Mouse (Mus musculus): ENCODE data around the gene BC037034. TPM values are rescaled to one million over a fixed set of nuclear protein-coding genes. Genes with fewer than 3 reads are reported as not detected.

The BC037034 gene
- total and polyA plus RNA-seq, 2 experiments from 2014 or later = 13.5 to 89.3 TPM

DNA sequence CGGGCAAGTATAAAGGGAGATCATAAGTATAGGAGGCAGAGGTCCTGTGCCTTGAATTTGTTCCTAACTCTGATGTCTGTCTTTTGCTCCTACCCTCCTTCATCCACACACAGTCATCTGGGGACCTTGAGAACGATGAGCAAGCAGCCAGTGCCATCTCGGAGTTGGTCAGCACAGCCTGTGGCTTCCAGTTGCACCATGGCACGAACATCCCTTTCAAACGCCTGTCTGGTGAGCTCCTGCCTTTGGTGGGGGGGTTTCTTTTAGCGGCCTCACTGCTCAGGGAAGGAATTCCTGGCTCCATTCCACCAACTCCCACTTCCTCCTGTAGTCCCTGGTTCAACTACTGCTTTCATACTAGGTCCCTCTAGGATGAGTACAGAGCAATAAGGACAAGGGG, 5.3 kb downstream of the BC037034 start:
- no peak overlapping the region for H3K4me3 ChIP-seq (ENCODE audit: low read length)
- DNase-seq (ENCODE audit: low spot score) (no peak), ATAC-seq (no peak)
- no peaks in the 10 kb centered on the region for H3K27me3 ChIP-seq (ENCODE audit: insufficient read depth, low read length)
- no peaks in the 10 kb centered on the region for H3K9me3 ChIP-seq (ENCODE audit: low read length)
- TF ChIP-seq CTCF (IDR thresholded peaks at IDR 0.05; ENCODE audit: low read depth) = no peak
- H3K27ac ChIP-seq = no peak overlapping the region
- peaks cover 25% of the 10 kb centered on the region for H3K36me3 ChIP-seq (ENCODE audit: insufficient read depth, low read length)
- WGBS = 84% methylated on average over 6 of the region's 6 CpGs
- no peak overlapping the region for H3K9ac ChIP-seq (replicated peaks; ENCODE audit: low read length)
- H3K4me1 ChIP-seq (ENCODE audit: insufficient read depth, low read length) = peaks cover 16% of the 10 kb centered on the region
- no peak overlapping the region for H3K4me2 ChIP-seq (ENCODE audit: low read depth, low read length)

DNA sequence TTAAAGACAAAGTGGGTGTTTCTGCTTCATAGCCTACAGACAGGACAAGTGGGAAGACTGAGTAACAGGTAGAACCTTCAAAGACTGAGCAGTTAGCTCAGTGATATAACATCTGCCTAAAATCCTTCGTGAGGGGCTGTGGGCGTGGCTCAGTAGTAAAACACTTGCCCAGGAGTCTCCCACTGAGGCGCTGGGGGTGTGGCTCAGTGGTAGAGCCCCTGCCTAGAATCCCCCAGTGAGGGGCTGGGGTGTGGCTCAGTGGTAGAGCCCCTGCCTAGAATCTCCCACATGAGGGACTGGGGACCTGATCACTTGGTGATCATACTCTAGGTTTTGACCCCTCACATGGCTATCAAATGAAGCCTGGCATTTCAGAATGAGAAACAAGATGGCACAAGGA, 5.8 kb downstream of the BC037034 start:
- no peak for ATAC-seq

DNA sequence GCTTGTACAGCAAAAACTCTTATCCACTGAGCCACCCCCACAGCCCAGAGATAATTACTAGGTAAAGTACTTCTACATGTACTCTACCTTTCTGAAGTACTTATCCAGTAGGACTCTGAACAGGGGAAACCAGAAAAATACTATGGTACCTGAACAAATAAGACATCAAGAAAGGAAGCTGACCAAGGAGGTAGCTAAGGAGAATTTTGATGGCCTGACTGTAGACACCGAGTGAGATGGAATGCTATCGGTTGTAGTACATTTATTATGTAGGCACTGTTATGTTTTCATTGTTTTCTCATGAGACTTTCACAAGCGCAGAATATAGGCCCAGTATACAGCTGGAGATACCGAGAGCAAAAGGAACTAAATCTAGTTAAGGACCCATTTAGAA, 6.3 kb downstream of the BC037034 start:
- ATAC-seq (no peak), DNase-seq (ENCODE audit: low spot score) (no peak)
- H3K4me3 ChIP-seq (ENCODE audit: low read length) = no peak overlapping the region
- no peak overlapping the region for H3K4me2 ChIP-seq (ENCODE audit: low read depth, low read length)
- no peaks in the 10 kb centered on the region for H3K9me3 ChIP-seq (ENCODE audit: low read length)
- H3K27me3 ChIP-seq (ENCODE audit: insufficient read depth, low read length) = no peaks in the 10 kb centered on the region
- H3K9ac ChIP-seq (replicated peaks; ENCODE audit: low read length) = no peak overlapping the region
- TF ChIP-seq CTCF (IDR thresholded peaks at IDR 0.05; ENCODE audit: low read depth) = no peak
- H3K4me1 ChIP-seq (ENCODE audit: insufficient read depth, low read length) = peaks cover 12% of the 10 kb centered on the region
- WGBS = 89% methylated on average over 4 of the region's 4 CpGs
- H3K36me3 ChIP-seq (ENCODE audit: insufficient read depth, low read length) = peaks cover 25% of the 10 kb centered on the region
- H3K27ac ChIP-seq = no peak overlapping the region

More for the DNA sequence above, 5.8 kb downstream of the BC037034 start:
- no peak for TF ChIP-seq CTCF (IDR thresholded peaks at IDR 0.05; ENCODE audit: low read depth)
- H3K36me3 ChIP-seq (ENCODE audit: insufficient read depth, low read length) = peaks cover 25% of the 10 kb centered on the region
- no peak overlapping the region for H3K4me2 ChIP-seq (ENCODE audit: low read depth, low read length)
- H3K4me3 ChIP-seq (ENCODE audit: low read length) = no peak overlapping the region
- H3K27ac ChIP-seq = no peak overlapping the region
- no peaks in the 10 kb centered on the region for H3K9me3 ChIP-seq (ENCODE audit: low read length)
- H3K4me1 ChIP-seq (ENCODE audit: insufficient read depth, low read length) = peaks cover 16% of the 10 kb centered on the region
- no peaks in the 10 kb centered on the region for H3K27me3 ChIP-seq (ENCODE audit: insufficient read depth, low read length)
- H3K9ac ChIP-seq (replicated peaks; ENCODE audit: low read length) = no peak overlapping the region
- 88% methylated on average over 3 of the region's 3 CpGs for WGBS
- DNase-seq (ENCODE audit: low spot score) = no peak

DNA sequence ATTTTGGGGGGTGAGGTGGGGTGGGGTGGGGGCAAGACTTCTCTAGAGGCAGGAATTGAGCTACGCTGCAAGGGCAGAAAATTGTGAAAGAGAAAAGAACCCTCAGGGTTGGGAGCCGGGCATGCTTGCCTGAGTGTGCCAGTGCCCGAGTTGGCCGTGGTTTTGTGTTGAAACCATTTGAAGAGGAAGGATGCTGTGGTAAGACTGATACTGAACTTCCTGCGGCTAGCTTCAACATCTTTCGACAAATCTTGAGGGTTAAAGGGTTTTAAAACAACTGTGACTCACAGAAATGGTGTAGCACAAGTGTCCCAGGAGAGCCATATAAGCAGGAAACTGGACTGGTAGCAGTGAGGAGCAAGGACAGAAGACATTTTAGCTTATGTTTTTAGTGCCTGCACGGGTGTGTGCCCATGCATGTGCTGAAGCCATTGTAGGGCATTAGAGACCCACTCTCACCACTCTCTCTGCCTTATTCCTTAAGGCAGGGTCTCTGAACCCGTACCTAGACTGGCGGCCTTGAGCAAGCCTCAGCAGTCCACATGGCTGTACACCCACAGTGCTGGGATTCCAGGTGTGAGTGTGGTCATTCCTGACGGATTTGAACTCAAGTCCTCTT, 6.8 kb downstream of the BC037034 start:
- H3K36me3 ChIP-seq (ENCODE audit: insufficient read depth, low read length) = peaks cover 25% of the 10 kb centered on the region
- ATAC-seq (no peak), DNase-seq (ENCODE audit: low spot score) (no peak)
- no peak overlapping the region for H3K27ac ChIP-seq
- H3K4me2 ChIP-seq (ENCODE audit: low read depth, low read length) = peak overlapping the region; percentile 91; the same call in 1 of the 2 replicates
- H3K9ac ChIP-seq (replicated peaks; ENCODE audit: low read length) = no peak overlapping the region
- WGBS = 90% methylated on average over 10 of the region's 10 CpGs
- H3K9me3 ChIP-seq (ENCODE audit: low read length) = no peaks in the 10 kb centered on the region
- no peak for TF ChIP-seq CTCF (IDR thresholded peaks at IDR 0.05; ENCODE audit: low read depth)
- no peaks in the 10 kb centered on the region for H3K27me3 ChIP-seq (ENCODE audit: insufficient read depth, low read length)
- no peak overlapping the region for H3K4me3 ChIP-seq (ENCODE audit: low read length)
- H3K4me1 ChIP-seq (ENCODE audit: insufficient read depth, low read length) = peaks cover 7% of the 10 kb centered on the region

DNA sequence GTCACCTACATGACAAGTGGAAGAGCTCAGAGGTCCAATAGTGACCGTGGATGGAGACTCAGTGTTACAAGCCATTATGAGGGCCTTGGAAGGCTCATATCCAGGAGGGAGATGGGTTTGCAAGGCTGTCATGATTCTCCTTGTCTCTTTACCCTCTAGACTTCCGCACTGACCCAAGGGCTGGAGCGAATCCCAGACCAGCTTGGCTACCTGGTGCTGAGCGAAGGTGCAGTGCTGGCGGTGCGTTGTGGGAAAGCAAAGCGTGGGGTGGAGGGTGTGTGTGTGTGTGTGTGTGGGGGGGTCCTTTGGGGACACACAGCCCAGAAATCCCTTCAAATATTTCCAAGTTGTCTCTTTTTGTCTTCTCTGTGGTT, 7.8 kb downstream of the BC037034 start:
- 11% methylated on average over 7 of the region's 7 CpGs for WGBS
- peak; percentile 10; the same call in 1 of the 2 replicates for ATAC-seq
- Histone ChIP-seq H3K27me3 (ENCODE audit: insufficient read depth, low read length) (no peaks in the 10 kb centered on the region), H3K9me3 (ENCODE audit: low read length) (no peaks in the 10 kb centered on the region), H3K4me2 (ENCODE audit: low read depth, low read length) (peak overlapping the region; percentile 91), H3K9ac (replicated peaks; ENCODE audit: low read length) (peak overlapping the region; percentile 59), H3K36me3 (ENCODE audit: insufficient read depth, low read length) (peaks cover 17% of the 10 kb centered on the region), H3K27ac (peak overlapping the region; percentile 85), H3K4me1 (ENCODE audit: insufficient read depth, low read length) (peaks cover 6% of the 10 kb centered on the region), H3K4me3 (ENCODE audit: low read length) (peak overlapping the region; percentile 51)
- no peak for TF ChIP-seq CTCF (IDR thresholded peaks at IDR 0.05; ENCODE audit: low read depth)
- no peak for DNase-seq (ENCODE audit: low spot score)

DNA sequence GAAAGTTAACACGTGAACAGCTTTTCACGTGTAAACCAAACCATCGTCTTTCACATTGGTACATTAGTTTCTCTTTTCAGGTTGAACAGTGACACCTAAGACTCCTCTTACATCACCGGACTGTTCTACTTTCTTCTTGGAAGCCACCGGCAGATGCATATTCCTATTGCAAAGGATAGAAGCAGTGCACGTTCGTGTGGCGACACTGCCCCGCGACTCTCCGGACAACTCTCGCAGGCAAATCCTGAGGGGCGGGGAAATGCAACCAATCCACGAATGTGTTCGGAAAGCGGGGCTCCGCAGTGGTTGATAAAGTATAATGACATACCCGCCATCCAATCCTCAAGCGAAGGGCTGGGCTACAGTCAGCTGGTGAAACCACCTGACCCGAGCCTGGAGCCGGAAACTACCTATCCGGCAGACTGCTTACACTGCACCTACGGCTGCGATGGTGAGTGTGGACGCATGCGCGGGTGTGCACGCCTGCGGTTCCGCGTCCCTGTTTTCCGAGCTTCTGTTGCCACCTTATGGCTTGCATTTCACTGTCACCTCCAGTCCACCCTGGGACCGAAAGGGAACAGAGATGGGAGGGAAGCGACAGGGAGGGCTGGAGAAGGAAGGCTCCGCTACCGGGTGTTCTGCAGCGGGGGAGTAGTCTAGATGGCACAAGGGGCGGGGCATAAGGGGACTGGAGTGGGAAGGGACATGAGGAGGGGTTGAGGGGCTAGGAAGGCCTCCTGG, 8.3 kb downstream of the BC037034 start, which contains the start of gene Lamtor4:
TSS of gene Lamtor4 (plus strand) at position 130 of the 741 bp plus-strand sequence.
- peaks cover 12% of the 10 kb centered on the region for H3K36me3 ChIP-seq (ENCODE audit: insufficient read depth, low read length)
- peak; percentile 100 for ATAC-seq

DNA sequence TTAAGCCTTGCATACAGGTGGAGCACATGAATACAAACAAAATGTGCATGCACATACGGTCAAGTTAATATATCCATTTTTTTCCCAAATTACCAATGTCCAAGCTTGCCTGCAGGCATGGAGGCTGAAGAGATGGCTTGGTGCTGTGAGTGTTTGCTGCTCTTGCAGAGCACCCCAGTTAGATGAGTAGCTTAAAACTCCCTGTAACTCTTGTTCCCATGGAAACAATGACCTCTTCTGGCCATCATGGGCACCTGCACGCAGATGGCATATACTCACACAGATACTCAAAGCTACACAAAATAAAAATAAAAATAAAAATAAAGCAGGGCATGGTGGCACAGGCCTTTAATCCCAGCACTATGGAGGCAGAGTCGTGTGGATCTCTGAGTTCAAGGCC, 10.8 kb downstream of the BC037034 start:
- Histone ChIP-seq H3K4me1 (ENCODE audit: insufficient read depth, low read length) (peaks cover 6% of the 10 kb centered on the region), H3K36me3 (ENCODE audit: insufficient read depth, low read length) (no peaks in the 10 kb centered on the region), H3K9ac (replicated peaks; ENCODE audit: low read length) (no peak overlapping the region), H3K4me2 (ENCODE audit: low read depth, low read length) (no peak overlapping the region), H3K4me3 (ENCODE audit: low read length) (no peak overlapping the region), H3K27me3 (ENCODE audit: insufficient read depth, low read length) (no peaks in the 10 kb centered on the region), H3K9me3 (ENCODE audit: low read length) (no peaks in the 10 kb centered on the region), H3K27ac (no peak overlapping the region)
- DNase-seq (ENCODE audit: low spot score) (no peak), ATAC-seq (no peak)
- WGBS = 92% methylated on average over 3 of the region's 3 CpGs
- no peak for TF ChIP-seq CTCF (IDR thresholded peaks at IDR 0.05; ENCODE audit: low read depth)

More for the DNA sequence above, 8.3 kb downstream of the BC037034 start, which contains the start of gene Lamtor4:
- peak within 1 kb of the TSS; percentile 91 for H3K4me2 ChIP-seq (ENCODE audit: low read depth, low read length)
- peak within 1 kb of the TSS; percentile 85 for H3K27ac ChIP-seq
- peak within 1 kb of the TSS; percentile 59 for H3K9ac ChIP-seq (replicated peaks; ENCODE audit: low read length)
- peak within 1 kb of the TSS; percentile 51 for H3K4me3 ChIP-seq (ENCODE audit: low read length)
- DNase-seq (ENCODE audit: low spot score) = peak; percentile 98
- peaks cover 6% of the 10 kb centered on the region for H3K4me1 ChIP-seq (ENCODE audit: insufficient read depth, low read length)
- H3K9me3 ChIP-seq (ENCODE audit: low read length) = no peaks in the 10 kb centered on the region
- no peaks in the 10 kb centered on the region for H3K27me3 ChIP-seq (ENCODE audit: insufficient read depth, low read length)
- TF ChIP-seq CTCF (IDR thresholded peaks at IDR 0.05; ENCODE audit: low read depth) = peak; percentile 55
- WGBS = under 1% methylated on average over 38 of the region's 38 CpGs
